Mouse (Mus musculus) natural killer cell, adult 2 months (primary cell): ENCODE data around the gene Cyb5r1.

Source experiments
- DNase-seq, 2 experiments: peaks; one replicate each; pipeline ENCODE4 v3.0.0; 2022; ENCODE audit warnings: low spot score in 2 of 2

Gene Cyb5r1

GRCm38 (mm10) chr1:134405509-134406413 is at the start of gene Cyb5r1:
Gene Cyb5r1, plus strand, starts transcription at chr1:134405559.
- peak; percentile 27 to 54 for DNase-seq

- no peak for DNase-seq
These were observed 47.9 kb upstream of the Cyb5r1 start for GRCm38 (mm10) chr1:134357461-134357860.

- no peak for DNase-seq
These were observed 44.7 kb upstream of the Cyb5r1 start for GRCm38 (mm10) chr1:134360656-134361055.

DNA sequence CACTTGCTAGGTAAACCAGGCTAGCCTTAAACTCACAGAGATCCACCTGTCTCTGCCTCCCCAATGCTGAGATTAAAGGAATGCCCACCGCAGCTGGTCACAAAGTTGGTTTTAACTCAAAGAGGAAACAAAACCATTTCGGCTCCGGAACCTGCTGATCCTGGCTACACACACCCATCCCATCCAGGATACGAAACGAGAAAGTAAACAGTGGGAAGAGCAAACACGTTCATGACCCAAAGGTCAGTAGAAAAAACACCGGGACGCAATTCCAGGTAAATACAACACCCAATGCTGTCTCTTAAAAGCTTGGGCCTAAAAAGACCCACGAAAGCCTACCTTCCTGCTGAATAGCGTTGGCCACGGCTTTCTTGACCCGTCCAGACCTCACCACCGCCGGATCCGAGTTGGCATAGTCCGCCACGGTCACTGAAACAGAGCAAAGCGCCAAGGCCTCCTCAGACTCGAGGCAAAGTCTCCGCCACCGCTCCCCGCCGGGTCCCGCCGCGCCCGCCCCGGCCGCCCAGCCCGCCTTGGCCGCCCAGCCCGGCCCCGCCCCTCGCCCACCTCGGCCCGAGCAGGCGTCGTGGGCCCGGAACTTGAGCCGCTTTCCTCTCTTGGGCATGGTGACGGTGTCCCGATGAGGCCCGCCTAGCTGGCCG is 44.0 kb upstream of the Cyb5r1 start:
- DNase-seq = no peak

DNA sequence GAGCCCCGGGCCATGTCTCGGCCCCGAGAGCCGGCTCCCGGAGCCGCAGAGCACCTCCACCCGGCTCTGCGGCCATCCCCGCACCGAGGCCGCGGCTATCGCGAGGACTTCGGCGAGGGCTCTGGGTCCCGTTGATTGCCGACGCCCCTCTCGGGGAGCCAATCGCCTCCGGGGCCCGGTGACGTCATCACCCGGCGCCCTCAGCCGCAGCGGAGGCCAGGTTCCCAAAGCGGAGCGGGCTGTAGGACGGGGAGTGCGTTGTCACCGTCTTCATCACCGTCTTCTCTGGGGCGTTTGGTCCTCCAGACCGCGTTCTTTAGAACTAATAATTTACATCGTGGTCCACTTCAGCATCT is 43.5 kb upstream of the Cyb5r1 start, which contains the start of gene Tmem183a:
Gene Tmem183a, minus strand, starts transcription at position 123 of the 356 bp plus-strand sequence.
- DNase-seq = peak; percentile 93 to 95

- DNase-seq = no peak
These were observed 42.2 kb upstream of the Cyb5r1 start for GRCm38 (mm10) chr1:134363194-134363593.

DNA sequence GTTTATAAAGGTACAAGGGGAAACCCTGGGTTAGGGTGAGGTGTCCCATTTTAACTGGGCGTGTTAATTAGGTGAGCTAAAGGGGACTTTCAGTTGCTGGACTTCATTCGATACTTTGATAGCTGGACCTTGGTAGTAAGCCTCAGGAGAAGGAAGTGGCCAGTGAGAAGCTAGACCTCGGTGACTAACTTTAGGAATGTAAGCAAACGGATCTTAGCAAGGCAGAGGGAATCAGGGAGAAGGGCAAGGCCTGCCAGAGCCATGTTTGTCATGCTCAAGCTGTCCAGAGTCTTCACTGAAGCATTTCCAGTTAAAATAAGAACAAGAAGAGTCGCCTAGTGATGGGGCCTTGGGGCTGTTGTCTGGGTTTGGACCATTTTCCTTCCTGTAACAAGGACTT is 39.9 kb upstream of the Cyb5r1 start:
- DNase-seq = no peak

- DNase-seq = peak; percentile 22 to 48
These were observed 36.5 kb upstream of the Cyb5r1 start for GRCm38 (mm10) chr1:134368777-134369337.

- no peak for DNase-seq
These were observed 31.2 kb upstream of the Cyb5r1 start for GRCm38 (mm10) chr1:134374124-134374523.

- no peak for DNase-seq
These were observed 24.3 kb upstream of the Cyb5r1 start for GRCm38 (mm10) chr1:134381051-134381450.

GRCm38 (mm10) chr1:134381795-134382625 is 23.3 kb upstream of the Cyb5r1 start:
- no peak for DNase-seq

DNA sequence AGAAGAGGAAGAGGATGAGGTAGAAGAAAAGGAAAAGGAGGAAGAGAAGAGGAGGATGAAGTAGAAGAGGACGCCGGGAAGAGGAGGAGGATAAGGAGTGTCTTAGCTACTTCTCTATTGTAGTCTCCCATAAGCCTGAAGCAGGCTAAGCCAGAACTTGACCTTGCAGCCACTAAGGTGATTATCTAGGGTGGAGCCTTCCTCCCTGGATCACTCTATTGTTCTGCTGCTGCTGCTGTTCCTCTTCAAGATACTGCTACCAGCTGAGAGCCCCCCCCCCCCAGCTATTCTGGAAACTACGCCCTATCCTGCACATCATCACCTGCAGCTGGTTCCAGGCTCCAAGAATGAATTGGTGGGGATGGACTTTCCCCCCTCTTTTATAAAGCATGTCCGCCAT is 20.8 kb upstream of the Cyb5r1 start:
- no peak for DNase-seq

GRCm38 (mm10) chr1:134385176-134385575 is 20.2 kb upstream of the Cyb5r1 start:
- DNase-seq = no peak

DNA sequence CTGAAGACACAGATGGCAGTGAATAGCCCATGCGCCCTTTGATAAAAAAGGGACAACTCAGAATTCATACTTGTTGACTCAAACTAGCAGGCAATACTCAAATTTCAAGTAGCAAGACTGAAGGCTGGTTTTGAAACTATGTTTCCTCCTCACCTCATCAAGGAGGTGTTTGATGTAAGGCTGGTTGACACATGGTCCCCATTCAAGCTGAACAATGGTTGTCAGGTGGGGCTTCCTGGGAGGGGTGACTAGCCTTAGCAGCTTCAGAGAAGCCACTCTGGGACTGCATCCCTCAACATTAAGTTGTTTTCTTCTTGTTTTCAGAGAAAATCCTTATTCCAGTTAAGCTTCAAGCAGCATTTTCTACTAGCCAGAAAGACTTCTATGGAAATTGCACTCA is 19.7 kb upstream of the Cyb5r1 start, which contains the start of gene 4933406M09Rik:
Gene 4933406M09Rik, plus strand, starts transcription at position 275 of the 400 bp plus-strand sequence.
- DNase-seq = no peak

DNA sequence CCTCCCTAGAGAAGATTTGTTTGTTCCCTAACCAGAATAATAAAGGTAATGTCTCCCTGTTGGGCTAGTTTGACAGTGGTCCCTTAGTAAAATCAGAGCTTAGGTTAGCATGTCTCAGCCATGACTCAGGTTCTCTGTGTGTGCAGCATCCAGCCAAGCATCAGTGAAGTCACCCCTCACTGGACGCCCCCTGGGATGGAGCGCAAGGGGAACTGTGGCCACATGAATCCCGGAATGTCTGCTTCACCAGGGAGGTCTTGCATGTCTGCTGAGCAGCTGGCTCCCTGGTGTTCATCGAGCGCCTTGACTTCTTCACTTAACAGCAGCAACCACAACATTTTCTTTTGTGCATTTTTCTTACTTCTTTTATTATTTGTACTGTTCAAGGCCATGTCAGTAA is 11.5 kb upstream of the Cyb5r1 start:
- no peak for DNase-seq

DNA sequence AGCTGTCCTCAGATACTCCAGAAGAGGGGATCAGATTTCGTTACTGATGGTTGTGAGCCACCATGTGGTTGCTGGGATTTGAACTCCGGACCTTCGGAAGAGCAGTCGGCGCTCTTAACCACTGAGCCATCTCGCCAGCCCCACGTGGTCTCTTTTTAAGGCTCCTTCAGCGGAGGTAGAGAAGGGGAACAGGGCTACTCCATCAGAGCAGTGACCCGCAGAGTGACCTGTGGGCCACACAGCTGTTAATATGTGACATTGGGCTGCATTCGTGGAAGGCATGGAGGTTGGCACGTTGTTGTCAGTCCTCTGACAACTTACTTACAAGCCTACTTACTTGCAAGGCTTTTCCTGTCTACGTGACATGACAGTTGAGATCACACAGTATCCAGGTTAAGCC is 7.1 kb upstream of the Cyb5r1 start:
- no peak for DNase-seq

- no peak for DNase-seq
These were observed 5.6 kb upstream of the Cyb5r1 start for GRCm38 (mm10) chr1:134399735-134400134.

- DNase-seq = no peak
These were observed 1.0 kb downstream of the Cyb5r1 start for GRCm38 (mm10) chr1:134406414-134406771.

DNA sequence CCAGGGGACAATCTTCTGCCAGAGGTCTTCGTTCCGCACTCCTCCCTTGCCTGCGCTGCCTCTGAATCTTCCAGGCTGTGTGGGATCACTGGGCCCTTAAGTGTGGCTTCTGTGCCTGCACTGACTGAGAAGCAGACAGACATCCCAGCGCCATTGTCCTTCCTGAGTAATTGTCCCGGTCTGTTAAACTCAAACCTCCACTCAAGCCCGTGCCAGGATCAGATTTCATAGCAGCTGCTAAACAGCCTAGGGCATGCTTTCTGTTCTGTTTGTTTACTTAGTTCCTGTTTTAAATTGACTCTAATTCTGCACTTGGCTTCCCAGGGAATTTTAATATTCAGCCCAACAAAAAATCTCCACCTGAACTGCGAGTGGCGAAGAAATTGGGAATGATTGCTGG is 2.7 kb downstream of the Cyb5r1 start:
- DNase-seq = no peak

DNA sequence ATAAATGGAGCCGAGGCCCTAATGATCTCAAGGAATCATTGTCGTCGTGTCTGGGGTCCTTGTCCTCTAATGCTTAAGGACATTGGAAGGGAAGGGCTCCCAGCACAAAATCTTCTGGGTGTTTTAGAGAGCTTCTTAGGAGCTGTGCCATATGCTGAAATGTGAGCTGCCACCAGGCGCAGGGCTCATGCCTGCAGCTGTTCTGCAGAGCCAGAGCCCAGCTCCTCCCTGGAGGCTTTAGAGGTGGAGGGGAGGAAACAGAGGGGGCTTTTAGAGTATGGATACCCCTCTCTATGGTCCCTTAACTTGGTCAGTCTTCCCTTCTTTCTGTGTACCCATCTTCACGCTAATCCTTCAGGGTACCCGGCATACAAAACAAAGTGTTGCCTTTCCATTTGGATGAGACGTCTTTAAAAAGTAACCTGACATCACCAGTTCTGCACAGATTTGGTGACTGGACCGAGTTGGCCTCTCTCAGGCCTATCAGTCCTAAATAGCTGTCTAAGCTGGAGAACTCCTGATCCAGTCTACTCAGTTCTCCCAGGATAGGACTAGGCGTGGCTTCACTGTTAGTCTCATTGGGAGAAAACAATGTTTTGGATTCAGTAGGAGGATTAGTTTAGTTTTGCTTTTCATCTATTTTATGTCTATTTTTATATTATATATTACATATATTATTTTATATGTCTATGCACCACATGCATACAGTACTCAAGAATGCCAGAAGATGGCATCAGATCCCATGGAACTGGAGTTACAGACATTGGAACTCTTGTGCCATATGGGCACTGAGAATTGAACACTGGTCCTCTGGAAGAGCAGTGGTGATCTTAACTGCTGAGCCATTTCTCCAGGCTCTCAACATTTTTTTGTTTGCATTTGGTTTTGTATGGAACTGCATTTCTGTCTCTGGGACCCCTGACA is 6.6 kb downstream of the Cyb5r1 start:
- DNase-seq = no peak

- DNase-seq = no peak
These were observed 8.7 kb downstream of the Cyb5r1 start for GRCm38 (mm10) chr1:134414038-134414437.
